Comparison of ENCODE assay signal across 23 mouse cellular contexts in genomic region chr1:36042072-36042471, GRCm38 (mm10). TPM values are rescaled to one million over a fixed set of nuclear protein-coding genes. Genes with fewer than 3 reads are reported as not detected.
A peak's percentile ranks its signal among the peaks of the same experiment; 100 is the strongest.
DNase-seq lines count a peak whose midpoint lies in the region; ATAC-seq lines count a peak whose summit lies in the region.
"Had no signal": no experiment of that assay in that cellular context is flagged by ENCODE, and none has a peak within 500 bp of the region (broad histone marks: within the 10 kb centered on the region; RNA-seq: fewer than 3 reads in every experiment).

No protein-coding gene starts in this region.

- no peaks in the 10 kb centered on the region for H3K36me3 ChIP-seq in midbrain, embryonic 11.5 days (ENCODE audit: control insufficient read depth, insufficient read depth, low read length)
- no peaks in the 10 kb centered on the region for H3K36me3 ChIP-seq in midbrain, embryonic 14.5 days (ENCODE audit: control insufficient read depth, insufficient read depth, low read length)
- no peaks in the 10 kb centered on the region for H3K36me3 ChIP-seq in limb, embryonic 10.5 days
- H3K36me3 ChIP-seq: embryonic facial prominence, embryonic 10.5 days; embryonic facial prominence, embryonic 12.5 days; forebrain, embryonic 15.5 days; G1E had no signal

- no peaks in the 10 kb centered on the region for H3K4me1 ChIP-seq in midbrain, embryonic 11.5 days (ENCODE audit: control insufficient read depth, insufficient read depth, low read length)
- no peaks in the 10 kb centered on the region for H3K4me1 ChIP-seq in midbrain, embryonic 14.5 days (ENCODE audit: control insufficient read depth, insufficient read depth, low read length)
- H3K4me1 ChIP-seq in limb, embryonic 10.5 days = no peaks in the 10 kb centered on the region
- H3K4me1 ChIP-seq: embryonic facial prominence, embryonic 10.5 days; embryonic facial prominence, embryonic 12.5 days; forebrain, embryonic 13.5 days; forebrain, embryonic 15.5 days had no signal

- no peak overlapping the region for H3K27ac ChIP-seq in midbrain, embryonic 11.5 days (ENCODE audit: low read depth, low read length)
- no peak overlapping the region for H3K27ac ChIP-seq in midbrain, embryonic 14.5 days (replicated peaks; ENCODE audit: low read depth, low read length)
- no peak overlapping the region for H3K27ac ChIP-seq in limb, embryonic 10.5 days
- H3K27ac ChIP-seq: embryonic facial prominence, embryonic 10.5 days; embryonic facial prominence, embryonic 12.5 days; forebrain, embryonic 13.5 days; forebrain, embryonic 15.5 days had no signal

- ATAC-seq in midbrain, embryonic 11.5 days (ENCODE audit: low FRiP score) = no peak
- ATAC-seq in midbrain, embryonic 14.5 days (ENCODE audit: low FRiP score, low TSS enrichment) = no peak
- ATAC-seq: activated CD4-positive, CD25-positive, alpha-beta regulatory T cell, adult 4 months; forebrain, embryonic 13.5 days; forebrain, embryonic 15.5 days; forebrain, postnatal 0 days; Patski had no signal

- peak; percentile 59 for DNase-seq in midbrain, embryonic 11.5 days (ENCODE audit: low spot score, missing footprints)
- no peak for DNase-seq in midbrain, embryonic 14.5 days
- DNase-seq in ES-CJ7 (ENCODE audit: low read depth, low spot score) (peak; percentile 50), R1 (ENCODE audit: low read depth, low spot score) (peak; percentile 48)
- DNase-seq in limb, embryonic 10.5 days (ENCODE audit: low spot score) = peak; percentile 14
- DNase-seq in urinary bladder, adult 18-20 months (ENCODE audit: low spot score in 2 of 2) = no peak
- DNase-seq in right cerebral cortex, adult 2 months (ENCODE audit: low spot score in 2 of 2) = no peak
- DNase-seq: adrenal gland, adult 8-10 months; adrenal gland, postnatal 14 days; adrenal gland, postnatal 36 days; cerebellum, adult 11-12 months; cerebellum, adult 2 months; cerebellum, adult 9-10 months; cerebellum, postnatal 10 days; cerebellum, postnatal 25 days; forebrain, postnatal 0 days had no signal

- H3K27me3 ChIP-seq in midbrain, embryonic 11.5 days (ENCODE audit: control insufficient read depth, insufficient read depth, low read length) = no peaks in the 10 kb centered on the region
- H3K27me3 ChIP-seq in midbrain, embryonic 14.5 days (ENCODE audit: control insufficient read depth, insufficient read depth, low read length) = no peaks in the 10 kb centered on the region
- no peaks in the 10 kb centered on the region for H3K27me3 ChIP-seq in limb, embryonic 10.5 days (ENCODE audit: low read depth, poor library complexity, severe bottlenecking)
- H3K27me3 ChIP-seq: embryonic facial prominence, embryonic 12.5 days; forebrain, embryonic 13.5 days; forebrain, embryonic 15.5 days; Patski had no signal

- no peak overlapping the region for H3K9ac ChIP-seq in midbrain, embryonic 11.5 days (ENCODE audit: low read length)
- no peak overlapping the region for H3K9ac ChIP-seq in midbrain, embryonic 14.5 days (replicated peaks; ENCODE audit: low read length)
- H3K9ac ChIP-seq: embryonic facial prominence, embryonic 12.5 days; forebrain, embryonic 13.5 days; forebrain, embryonic 15.5 days; forebrain, postnatal 0 days had no signal

- no peaks in the 10 kb centered on the region; the same call in 1 of the 2 replicates for H3K9me3 ChIP-seq in midbrain, embryonic 11.5 days (ENCODE audit: control insufficient read depth, low read length)
- peaks cover 4% of the 10 kb centered on the region; the same call in 1 of the 2 replicates for H3K9me3 ChIP-seq in midbrain, embryonic 14.5 days (ENCODE audit: control insufficient read depth, low read length)
- H3K9me3 ChIP-seq in limb, embryonic 10.5 days (replicated peaks) = no peaks in the 10 kb centered on the region
- H3K9me3 ChIP-seq: forebrain, embryonic 13.5 days had no signal

- H3K4me2 ChIP-seq in midbrain, embryonic 11.5 days = no peak overlapping the region
- H3K4me2 ChIP-seq in midbrain, embryonic 14.5 days (ENCODE audit: low read length) = no peak overlapping the region
- H3K4me2 ChIP-seq: embryonic facial prominence, embryonic 12.5 days; forebrain, embryonic 13.5 days; forebrain, embryonic 15.5 days had no signal

- H3K4me3 ChIP-seq in midbrain, embryonic 11.5 days (ENCODE audit: low read depth, low read length) = no peak overlapping the region
- H3K4me3 ChIP-seq in midbrain, embryonic 14.5 days (replicated peaks; ENCODE audit: low read depth, low read length) = no peak overlapping the region
- no peak overlapping the region for H3K4me3 ChIP-seq in limb, embryonic 10.5 days
- H3K4me3 ChIP-seq: embryonic facial prominence, embryonic 10.5 days; embryonic facial prominence, embryonic 12.5 days; forebrain, embryonic 13.5 days; forebrain, embryonic 15.5 days had no signal

- WGBS in midbrain, embryonic 11.5 days = 80% methylated on average over 3 of the region's 3 CpGs
- WGBS in midbrain, embryonic 14.5 days = 82% methylated on average over 3 of the region's 3 CpGs
- 84% methylated on average over 3 of the region's 3 CpGs for WGBS in limb, embryonic 10.5 days

RNA-seq across cellular contexts. Expression of gene Hs6st1, which starts 26.1 kb away (rescaled TPM):
- polyA plus RNA-seq in midbrain, embryonic 11.5 days (2014; fragmentation: Nextera tagmentation; extraction: Ambion mirVana) = 16.7 and 20.3 TPM in 2 replicates
- polyA plus RNA-seq in midbrain, embryonic 14.5 days (2014; fragmentation: Nextera tagmentation; extraction: Ambion mirVana) = 18.2 and 18.5 TPM in 2 replicates
- polyA plus RNA-seq in limb, embryonic 10.5 days (2016; fragmentation: Nextera tagmentation; extraction: Ambion mirVana) = 3.0 and 3.6 TPM in 2 replicates

Comparison
In these comparisons a context has a peak if more than half of its experiments do, and no peak if none do; other contexts are left out.
1. DNase-seq: peak in midbrain, embryonic 11.5 days (single experiment), ES-CJ7 (single experiment), R1 (single experiment) and limb, embryonic 10.5 days (single experiment); none in midbrain, embryonic 14.5 days (single experiment), urinary bladder, adult 18-20 months (0 of 2) and right cerebral cortex, adult 2 months (0 of 2).